Mouse (Mus musculus) olfactory bulb, adult 2 months (tissue): ENCODE results near the gene Tnfrsf18. TPM values are rescaled to one million over a fixed set of nuclear protein-coding genes. Genes with fewer than 3 reads are reported as not detected.

ENCODE experiments used
- H3K27ac ChIP-seq: fragments of 200-500 bp; 2 replicates; pipeline ENCODE4 v1.5.1; 2012; ENCODE audit warnings: low read depth, low read length; ENCODE audit not compliant: insufficient read depth
- H3K4me1 ChIP-seq: fragments of 200-500 bp; 2 replicates; pipeline ENCODE4 v1.6.1; 2012; ENCODE audit warnings: low read length; ENCODE audit not compliant: control insufficient read depth, insufficient read depth
- H3K4me3 ChIP-seq: fragments of 200-500 bp; 2 replicates; pipeline ENCODE4 v1.5.1; 2012; ENCODE audit warnings: mild to moderate bottlenecking, low read depth, low read length, moderate library complexity; ENCODE audit not compliant: insufficient read depth
- CTCF ChIP-seq: fragments of 200-500 bp; IDR thresholded peaks from 2 replicates; pipeline ENCODE4 v1.5.1; 2012; ENCODE audit warnings: low read depth, mild to moderate bottlenecking, low read length, moderate library complexity; ENCODE audit not compliant: insufficient read depth
- POLR2A ChIP-seq: fragments of 200-500 bp; IDR thresholded peaks from 2 replicates; pipeline ENCODE4 v1.6.1; 2012; ENCODE audit warnings: mild to moderate bottlenecking, low read depth, low read length, moderate library complexity; ENCODE audit not compliant: insufficient read depth
- WGBS: fragments of 180-500 bp; shearing (Covaris S2); methylation state at CpG from one replicate; pipeline ENCODE4 v1.1.7; 2018; 5-methylcytosine and 5-hydroxymethylcytosine counted together
- polyA plus RNA-seq: library from polyadenylated mRNA; stranded (reverse); fragments of >200 nt; gene quantifications from 2 replicates; pipeline ENCODE4 v1.2.4, GENCODE M21; 2012; ENCODE audit warnings: low replicate concordance; ENCODE audit not compliant: missing spikeins, insufficient read depth, insufficient read length

The Tnfrsf18 gene
- polyA plus RNA-seq, 1 experiment = not detected

- Histone ChIP-seq H3K4me1 (peaks cover 33% of the 10 kb centered on the region), H3K27ac (peak overlapping the region; percentile 74), H3K4me3 (peak overlapping the region; percentile 57)
- under 1% methylated on average over 24 of the region's 24 CpGs for WGBS
- TF ChIP-seq CTCF (no peak), POLR2A (peak; percentile 77)
Measured at GRCm38 (mm10) chr4:156031593-156032391, 5.8 kb downstream of the Tnfrsf18 start.

DNA sequence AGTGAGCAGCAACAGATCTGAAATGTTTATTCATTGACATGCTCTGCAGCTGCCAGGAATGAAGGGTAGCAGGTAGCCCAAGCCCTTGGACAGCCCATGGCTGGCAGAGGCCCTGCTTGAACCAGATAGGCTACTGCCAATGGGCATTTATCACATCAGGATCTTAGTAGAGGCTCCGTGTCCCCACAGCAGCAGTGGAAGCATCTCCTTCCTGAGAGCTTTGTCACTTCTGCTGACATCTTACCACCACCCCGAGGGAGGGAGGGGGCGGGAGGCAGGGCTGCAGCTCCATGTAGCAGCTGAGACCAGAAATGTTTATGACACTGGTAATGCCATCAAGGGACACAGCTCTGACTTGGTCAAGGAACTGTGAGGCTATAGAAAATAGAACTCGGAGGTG is 6.9 kb downstream of the Tnfrsf18 start:
- no peak for TF ChIP-seq POLR2A
- peaks cover 33% of the 10 kb centered on the region for H3K4me1 ChIP-seq
- no peak overlapping the region for H3K4me3 ChIP-seq
- no peak overlapping the region for H3K27ac ChIP-seq
- 81% methylated on average over 4 of the region's 4 CpGs for WGBS

GRCm38 (mm10) chr4:156033476-156034119 is 7.6 kb downstream of the Tnfrsf18 start:
- Histone ChIP-seq H3K27ac (no peak overlapping the region), H3K4me1 (peaks cover 33% of the 10 kb centered on the region), H3K4me3 (no peak overlapping the region)
- TF ChIP-seq CTCF (no peak), POLR2A (no peak)
- 42% methylated on average over 6 of the region's 6 CpGs for WGBS

DNA sequence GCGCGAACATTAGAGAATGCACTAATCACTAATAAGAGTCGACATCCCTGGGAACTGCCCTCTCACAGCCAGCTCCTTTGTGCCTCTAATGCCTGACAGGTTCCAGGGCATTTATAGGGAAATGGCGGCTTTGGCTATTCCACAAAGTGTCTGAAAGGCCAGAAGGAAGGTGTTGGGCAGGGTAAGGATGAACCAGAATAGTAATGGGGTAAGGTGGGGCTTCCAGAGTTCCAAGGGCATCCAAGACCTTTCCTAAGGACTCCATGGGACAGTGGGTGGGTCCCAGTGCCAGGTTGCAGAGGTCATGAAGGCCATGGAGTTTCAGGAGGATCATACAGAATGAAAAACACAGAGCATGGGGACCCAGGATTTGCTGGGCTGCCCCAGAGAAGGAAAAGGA is 8.3 kb downstream of the Tnfrsf18 start:
- 55% methylated on average over 4 of the region's 4 CpGs for WGBS
- Histone ChIP-seq H3K4me3 (no peak overlapping the region), H3K27ac (no peak overlapping the region), H3K4me1 (peaks cover 33% of the 10 kb centered on the region)
- no peak for TF ChIP-seq POLR2A
- no peak for TF ChIP-seq CTCF

DNA sequence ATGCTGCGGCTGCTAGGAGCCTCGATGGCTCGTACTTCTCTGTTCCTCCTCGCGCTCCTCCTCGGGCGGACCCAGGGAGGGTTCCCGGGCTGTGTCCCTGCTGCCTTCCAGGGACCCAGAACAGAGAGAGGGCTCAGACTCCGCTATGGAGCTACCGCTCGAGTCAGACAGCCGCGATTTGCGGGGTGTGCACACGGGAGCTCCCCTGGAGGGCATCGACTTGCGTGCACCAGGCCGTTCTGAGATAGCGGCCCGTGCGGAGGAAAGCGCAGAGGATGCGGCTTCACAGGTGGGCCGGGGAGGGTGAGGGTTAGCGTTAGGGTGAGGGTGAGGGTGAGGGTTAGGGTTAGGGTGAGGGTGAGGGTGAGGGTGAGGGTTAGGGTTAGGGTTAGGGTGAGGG is 8.9 kb downstream of the Tnfrsf18 start:
- 8% methylated on average over 25 of the region's 25 CpGs for WGBS
- peaks cover 33% of the 10 kb centered on the region for H3K4me1 ChIP-seq
- TF ChIP-seq CTCF (no peak), POLR2A (no peak)
- peak overlapping the region; percentile 22 for H3K4me3 ChIP-seq
- no peak overlapping the region for H3K27ac ChIP-seq

DNA sequence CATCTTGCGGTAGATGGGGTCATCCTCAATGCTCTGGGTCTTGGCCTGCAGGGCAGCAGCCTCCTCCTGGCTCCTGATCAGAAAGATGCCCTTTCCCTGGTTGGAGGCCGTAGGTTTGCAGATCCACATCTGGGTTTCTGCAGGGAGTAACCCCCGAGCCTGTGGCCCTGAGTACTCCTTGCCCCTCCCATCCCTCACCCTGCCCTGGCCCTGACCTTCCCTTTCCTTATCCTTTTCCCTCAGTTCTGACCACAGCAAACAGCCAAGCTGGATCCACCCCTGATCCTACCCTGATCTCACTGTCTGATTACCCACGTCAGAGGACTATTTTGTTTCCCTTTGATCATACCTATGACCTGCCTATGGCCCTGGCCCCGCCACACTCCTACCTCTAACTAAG is 18.8 kb downstream of the Tnfrsf18 start:
- no peaks in the 10 kb centered on the region for H3K4me1 ChIP-seq
- 84% methylated on average over 5 of the region's 5 CpGs for WGBS
- H3K27ac ChIP-seq = no peak overlapping the region
- TF ChIP-seq POLR2A (no peak), CTCF (no peak)
- H3K4me3 ChIP-seq = no peak overlapping the region

- TF ChIP-seq POLR2A (no peak), CTCF (no peak)
- no peak overlapping the region for H3K4me3 ChIP-seq
- no peak overlapping the region for H3K27ac ChIP-seq
- H3K4me1 ChIP-seq = no peaks in the 10 kb centered on the region
- WGBS = 81% methylated on average over 3 of the region's 3 CpGs
Measured at GRCm38 (mm10) chr4:156049779-156050178, 23.8 kb downstream of the Tnfrsf18 start.

DNA sequence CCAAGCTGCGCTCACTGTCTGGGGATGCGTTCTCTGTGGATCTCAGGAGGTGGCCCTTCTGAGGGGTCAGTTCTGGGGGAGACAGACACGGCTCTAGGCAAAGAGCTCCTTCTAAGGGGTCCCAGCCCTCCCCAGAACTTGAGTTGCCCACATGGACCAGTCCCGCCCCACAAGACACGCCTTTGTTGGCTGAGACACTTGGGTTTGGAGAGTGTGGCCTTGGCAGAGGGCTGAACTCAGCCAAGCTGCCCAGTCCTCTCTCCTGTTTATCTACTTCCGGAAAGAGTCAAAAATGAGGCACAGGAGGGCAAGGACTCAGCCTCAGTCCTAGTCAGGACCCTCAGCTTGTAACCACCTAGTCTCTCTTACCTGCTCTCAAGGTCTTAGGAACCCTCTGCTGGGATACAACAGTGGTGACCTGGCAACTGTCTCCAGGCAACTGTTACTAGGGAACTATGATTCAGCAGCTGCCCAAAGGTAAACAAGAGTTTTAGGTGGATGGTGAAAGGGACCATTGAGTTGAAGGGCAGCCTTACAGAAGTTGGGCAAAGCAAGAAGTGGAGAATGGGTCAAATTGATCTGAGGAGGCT is 24.5 kb downstream of the Tnfrsf18 start:
- Histone ChIP-seq H3K4me1 (no peaks in the 10 kb centered on the region), H3K4me3 (no peak overlapping the region), H3K27ac (no peak overlapping the region)
- 67% methylated on average over 6 of the region's 6 CpGs for WGBS
- TF ChIP-seq POLR2A = no peak
- TF ChIP-seq CTCF = no peak

DNA sequence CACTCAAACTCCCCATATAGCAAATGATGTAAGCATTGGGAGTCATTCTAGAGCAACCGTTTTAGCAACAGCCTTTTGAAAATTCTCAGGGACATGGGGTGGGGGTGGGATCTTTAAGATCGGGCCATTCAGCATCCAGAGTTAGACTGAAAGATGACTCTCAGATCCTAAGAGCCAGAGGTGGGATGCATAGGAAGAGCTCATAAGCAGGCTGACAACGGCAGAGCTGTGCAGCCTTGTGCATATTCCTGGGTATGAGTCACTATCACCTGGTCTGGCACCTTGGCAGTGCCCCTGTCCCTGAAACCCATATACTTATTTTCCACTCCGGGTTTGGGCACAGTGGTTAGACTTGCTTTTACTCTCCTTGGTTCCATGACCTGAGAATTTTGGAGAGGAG is 27.1 kb downstream of the Tnfrsf18 start:
- Histone ChIP-seq H3K27ac (no peak overlapping the region), H3K4me3 (no peak overlapping the region), H3K4me1 (no peaks in the 10 kb centered on the region)
- 80% methylated on average over 4 of the region's 4 CpGs for WGBS
- TF ChIP-seq POLR2A (no peak), CTCF (no peak)
